Mouse (Mus musculus) G1E (cell line): Measurements from ENCODE around the gene Sco2.

ENCODE experiments used
- CTCF ChIP-seq: IDR thresholded peaks from 2 replicates; pipeline ENCODE4 v1.5.1; 2012; ENCODE audit warnings: low read depth, low read length, inconsistent platforms, mixed read lengths
- GATA1 ChIP-seq: IDR thresholded peaks from 2 replicates; pipeline ENCODE4 v1.6.1; 2012; ENCODE audit warnings: borderline replicate concordance, low read length, inconsistent platforms, mixed read lengths
- GATA2 ChIP-seq: IDR thresholded peaks from 2 replicates; pipeline ENCODE4 v1.6.1; 2012; ENCODE audit warnings: low read depth, low read length, inconsistent platforms, borderline replicate concordance
- POLR2AphosphoS5 ChIP-seq: IDR thresholded peaks from 2 replicates; pipeline ENCODE4 v1.6.1; 2012; ENCODE audit warnings: low read depth, low read length, inconsistent platforms; ENCODE audit not compliant: insufficient replicate concordance
- TAL1 ChIP-seq: conservative IDR thresholded peaks from 2 replicates; pipeline ENCODE4 v1.6.1; 2012; ENCODE audit warnings: low read depth, low read length, inconsistent platforms, mixed read lengths

- TF ChIP-seq CTCF (no peak), GATA2 (no peak), GATA1 (no peak), TAL1 (no peak), POLR2AphosphoS5 (no peak)
These were observed 1.3 kb upstream of the Sco2 start for GRCm38 (mm10) chr15:89374801-89375534.
